Mouse (Mus musculus) T-helper 17 cell (primary cell): Measurements from ENCODE around the gene Arid1b.

Experiments used
- in situ Hi-C, 2 experiments: fragments of 300-600 bp; cut with MboI, MseI; formaldehyde crosslinking; loops; 1 replicate in 1 of 2; 2 replicates in 1 of 2; pipeline ENCODE4 v1.15.1; 2025; ENCODE audit warnings: high pct_unique_total_duplicates in 2 of 2

The Arid1b gene

DNA sequence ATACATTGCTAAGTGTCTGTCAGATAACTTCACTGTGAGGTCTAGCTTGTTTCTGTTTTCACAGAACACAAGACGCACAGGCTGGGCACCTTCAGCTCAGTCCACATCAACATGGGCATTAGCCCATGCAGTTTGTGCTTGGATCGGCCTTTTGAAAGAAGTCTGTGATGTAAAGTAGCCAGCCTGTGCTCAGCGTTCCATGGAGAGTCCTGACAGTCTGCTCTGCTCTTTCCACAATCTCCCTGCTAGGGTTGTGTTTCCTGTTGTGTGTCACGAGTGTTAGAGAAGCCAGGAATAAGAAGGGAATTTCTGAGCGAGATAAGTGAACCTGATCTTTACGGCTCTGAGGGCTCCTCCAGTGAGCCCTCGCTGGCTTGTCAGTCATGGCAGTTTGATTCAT lies 184.9 kb downstream of the Arid1b start:
- in situ Hi-C loops = no loop called here

DNA sequence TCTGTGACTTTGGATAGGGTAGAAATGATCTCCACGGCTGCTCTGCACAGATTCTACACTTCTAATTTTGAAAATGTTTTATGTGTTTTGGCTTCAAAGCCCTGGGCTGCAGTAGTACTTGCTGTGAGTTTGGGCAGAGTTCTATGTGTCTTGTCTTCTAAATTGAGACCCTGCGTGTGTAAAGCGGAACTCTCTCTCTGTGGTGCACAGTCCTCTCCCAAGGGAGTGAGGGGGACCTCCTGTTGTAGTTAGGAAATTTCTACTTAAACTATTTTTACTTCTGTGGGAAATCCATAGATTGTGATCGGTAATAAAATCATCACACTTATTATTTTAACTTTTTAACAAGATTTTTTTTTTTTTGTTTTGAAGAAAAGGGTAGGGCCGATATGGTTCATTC lies 185.3 kb downstream of the Arid1b start:
- in situ Hi-C loops = no loop called here

DNA sequence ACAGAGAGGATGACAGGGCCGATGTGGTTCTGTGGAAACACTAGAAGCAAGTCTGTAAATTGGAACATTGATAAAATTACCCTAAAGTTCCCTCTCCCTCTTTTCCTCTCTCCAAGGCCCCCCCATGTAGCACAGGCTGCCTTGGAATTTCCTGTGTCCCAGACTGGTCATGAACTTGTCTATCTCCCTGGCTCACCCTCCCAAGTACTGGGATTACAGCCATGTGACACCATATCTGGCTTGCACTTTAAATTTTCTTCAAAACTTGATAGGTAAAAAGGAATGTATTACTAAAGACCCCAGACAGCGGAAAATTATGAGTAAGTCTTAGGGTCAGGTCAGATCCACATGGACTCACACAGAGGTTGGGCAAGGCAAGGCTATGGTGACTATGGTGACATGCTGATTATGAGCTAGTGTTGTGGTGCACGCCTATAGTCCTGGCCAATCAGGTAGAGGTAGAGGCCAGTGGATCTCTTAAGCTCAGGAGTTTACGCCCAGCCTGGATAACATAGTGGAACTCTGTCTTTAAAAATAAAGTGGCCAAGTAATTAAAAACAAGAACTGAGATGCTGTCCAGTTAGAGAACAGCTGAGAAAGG lies 185.9 kb downstream of the Arid1b start:
- in situ Hi-C loops = loop anchor here in 1 of 2 experiments (5.0 kb wide), 1 partner anchor 98 kb away; no protein-coding TSS in a partner anchor

DNA sequence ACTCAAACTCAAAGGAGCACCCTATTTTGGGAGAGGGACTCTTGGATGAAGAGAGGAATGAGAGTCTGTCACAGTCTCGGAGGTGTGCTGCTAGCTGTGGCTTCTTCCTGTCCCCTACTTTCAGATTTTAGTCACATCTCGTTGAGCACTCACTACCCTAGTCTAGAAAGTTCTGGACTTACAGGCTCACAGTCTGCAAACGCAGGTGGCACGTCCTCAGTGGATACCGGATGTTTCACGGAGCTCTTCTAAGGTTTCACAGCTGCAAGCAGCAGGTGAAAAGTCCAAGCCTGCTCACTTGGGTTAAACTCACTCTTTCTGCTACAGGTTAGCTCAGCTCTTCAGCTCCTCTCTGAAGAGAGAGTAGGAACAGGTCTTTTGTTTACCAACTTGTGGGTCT lies 186.8 kb downstream of the Arid1b start:
- in situ Hi-C loops = loop anchor here in 1 of 2 experiments (5.0 kb wide), 1 partner anchor 99 kb away; no protein-coding TSS in a partner anchor

DNA sequence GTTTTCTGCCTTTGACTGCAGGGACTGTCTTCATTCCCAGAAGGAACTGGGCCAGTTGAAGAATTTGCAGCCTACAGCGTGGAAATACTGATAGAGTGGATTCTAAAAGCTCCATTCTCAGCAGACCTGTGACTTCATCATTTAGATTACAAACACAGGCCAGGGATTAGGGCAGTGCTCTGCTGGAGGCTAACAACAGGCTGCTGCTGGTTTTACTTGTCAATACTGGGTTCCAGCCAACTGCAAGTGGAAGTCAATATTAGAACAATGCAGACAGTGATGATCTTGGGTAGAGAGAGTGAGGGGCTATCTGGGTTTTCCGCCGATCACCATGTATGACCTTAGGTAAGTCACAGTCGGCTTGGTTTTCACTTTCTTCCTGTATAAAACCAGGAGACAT lies 188.4 kb downstream of the Arid1b start:
- in situ Hi-C loops = loop anchor here in 1 of 2 experiments (5.0 kb wide), 1 partner anchor 100 kb away; no protein-coding TSS in a partner anchor

DNA sequence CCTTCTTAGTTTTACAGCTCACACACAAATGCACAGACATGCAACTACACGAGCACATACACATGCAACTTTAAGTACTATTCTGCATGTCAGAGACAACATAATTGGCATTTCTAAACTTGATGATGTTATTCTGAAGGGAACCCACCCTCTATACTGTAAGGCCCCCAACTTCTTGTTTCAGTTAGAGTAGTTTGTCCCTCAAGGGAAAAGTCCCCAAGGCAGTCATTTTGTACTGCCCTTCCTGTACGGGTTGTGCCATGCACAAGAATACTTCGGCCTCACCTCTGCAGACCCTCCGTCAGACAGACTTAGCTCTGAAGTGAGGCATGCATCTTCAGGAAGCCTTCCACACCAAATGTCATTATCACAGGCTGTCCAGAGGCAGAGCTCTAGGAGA lies 191.4 kb downstream of the Arid1b start:
- in situ Hi-C loops = no loop called here

DNA sequence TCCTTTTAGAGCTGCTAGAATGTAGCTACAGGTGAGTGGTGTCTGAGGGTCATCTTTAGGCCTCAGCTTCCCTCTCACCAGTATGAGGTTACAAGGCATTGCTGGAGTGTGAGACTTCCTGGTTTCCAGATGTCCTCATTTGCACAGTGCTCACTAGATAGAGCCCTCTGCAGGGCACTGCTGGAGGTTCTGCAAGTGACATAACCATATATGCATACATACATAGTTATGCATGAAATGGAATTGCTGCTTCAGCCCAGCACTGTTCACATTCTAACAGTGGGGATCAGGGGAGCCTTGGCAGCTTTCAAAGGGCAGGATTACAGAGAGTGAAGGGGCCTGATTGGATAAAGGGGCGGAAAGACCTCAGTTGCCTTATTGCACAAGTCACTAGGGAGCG lies 193.4 kb downstream of the Arid1b start:
- in situ Hi-C loops = no loop called here

DNA sequence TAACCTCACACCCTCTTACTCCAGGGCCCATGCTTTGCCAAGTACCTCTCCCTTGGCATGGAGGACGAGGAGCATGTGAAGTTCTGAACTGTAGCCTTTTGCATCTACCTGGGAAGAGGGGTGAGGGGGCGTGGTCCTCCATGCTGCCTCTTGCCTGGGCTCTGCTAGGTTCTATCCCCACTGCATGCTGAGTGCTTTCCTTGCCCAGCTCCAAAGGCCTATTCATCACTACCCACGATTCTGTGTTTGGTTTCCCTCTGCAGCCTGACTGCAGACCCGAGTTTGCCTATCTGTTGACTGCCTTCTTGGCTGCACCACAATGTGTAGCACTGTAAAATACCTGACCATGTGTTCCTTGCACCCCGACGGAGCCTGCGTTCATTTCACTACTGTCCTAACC lies 194.3 kb downstream of the Arid1b start:
- in situ Hi-C loops = no loop called here

DNA sequence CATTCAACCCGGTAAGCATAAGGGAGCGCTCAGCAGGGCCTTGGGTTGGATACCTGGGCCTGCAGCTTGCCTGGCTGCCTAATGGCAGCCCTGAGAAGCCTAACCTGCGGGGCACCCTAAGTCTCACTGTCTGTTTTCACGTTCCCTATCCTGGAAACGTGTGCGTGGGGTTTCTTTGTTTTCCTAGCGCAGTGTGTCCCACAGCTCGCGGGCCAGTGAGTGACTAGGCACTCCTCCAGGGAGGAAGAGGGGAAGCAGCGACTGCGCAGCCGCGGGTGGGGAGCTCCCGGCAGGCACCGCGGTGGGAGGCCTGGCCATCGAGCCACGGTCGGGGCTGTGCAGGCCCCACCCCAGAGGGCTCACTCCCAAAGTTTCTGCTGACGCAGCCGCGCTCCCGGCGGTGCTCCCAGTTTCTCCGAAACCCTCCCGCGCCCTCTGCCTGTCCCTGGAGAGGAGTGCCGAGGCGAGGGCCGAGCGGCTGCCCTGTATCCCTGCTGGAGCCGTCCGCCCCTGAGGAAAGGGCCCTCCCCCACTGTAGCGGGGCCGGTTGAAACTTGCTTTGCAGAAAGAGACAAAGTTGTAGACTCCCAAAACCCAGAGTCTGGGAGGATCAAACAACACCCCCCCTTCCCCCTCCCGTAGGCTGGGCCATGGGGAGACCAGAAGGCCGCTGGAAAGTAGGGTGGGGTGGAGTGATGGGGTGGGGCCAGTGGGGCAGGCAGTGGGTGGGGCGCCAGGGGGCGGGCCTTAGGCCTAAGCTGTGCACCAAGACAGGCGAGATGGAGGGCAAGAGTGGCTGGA lies 195.6 kb downstream of the Arid1b start:
- in situ Hi-C loops = loop anchor here in 1 of 2 experiments (10.0 kb wide), 1 partner anchor 1605 kb away; no protein-coding TSS in a partner anchor

DNA sequence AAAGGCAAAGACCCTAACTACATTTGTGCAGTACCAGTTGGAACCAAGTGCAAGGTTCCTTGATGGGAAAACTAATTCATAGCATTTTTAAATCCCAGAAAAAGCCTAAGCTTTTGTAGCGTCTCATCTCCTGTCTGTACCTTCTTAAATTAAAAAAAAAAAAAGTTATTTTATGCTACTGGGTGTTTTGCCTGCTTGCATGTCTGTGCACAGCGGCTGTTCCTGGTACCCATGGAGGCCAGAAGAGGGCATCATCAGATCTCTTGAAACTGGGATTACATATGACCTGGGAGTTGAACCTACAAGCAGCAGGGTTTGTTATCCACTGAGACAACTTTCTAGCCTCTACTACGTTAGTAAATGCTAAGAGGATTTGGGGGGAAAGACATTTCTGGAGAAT lies 196.2 kb downstream of the Arid1b start:
- in situ Hi-C loops = loop anchor here in 1 of 2 experiments (10.0 kb wide), 1 partner anchor 1606 kb away; no protein-coding TSS in a partner anchor

DNA sequence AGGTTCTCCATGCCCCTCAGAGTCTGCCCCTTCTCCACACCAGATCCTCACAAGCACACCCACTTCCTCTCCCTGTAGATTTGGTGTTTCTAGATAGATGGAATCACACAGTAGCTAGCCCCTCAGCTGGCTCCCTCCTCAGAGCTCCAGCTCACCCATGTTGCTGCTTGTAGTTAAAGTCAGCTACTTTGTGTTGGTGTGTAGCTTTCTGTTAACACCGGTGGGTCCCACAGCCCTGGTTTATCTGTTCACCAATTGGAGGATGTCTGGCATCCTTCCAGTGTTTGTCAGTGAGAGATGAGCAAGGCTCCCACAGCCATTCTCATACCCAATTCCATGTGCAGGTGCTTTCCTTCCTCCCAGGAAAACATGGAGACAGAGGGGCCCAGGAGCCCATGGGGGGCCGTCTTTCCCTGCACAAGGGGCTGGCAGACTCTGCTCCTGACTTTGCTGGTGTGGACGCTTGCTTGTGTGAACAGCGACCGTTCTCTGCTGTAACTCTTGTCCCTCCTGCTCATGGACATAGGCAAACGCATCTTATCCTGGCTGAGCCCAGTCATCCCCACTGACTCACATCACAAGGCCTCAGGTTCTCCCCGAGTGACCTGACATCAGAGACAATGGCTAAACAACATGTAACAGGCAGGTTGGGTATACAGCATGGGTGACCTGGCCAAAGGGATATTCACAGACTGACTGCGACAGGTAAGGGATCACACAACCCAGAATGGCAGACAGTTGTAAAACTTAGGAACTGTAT lies 200.2 kb downstream of the Arid1b start:
- in situ Hi-C loops = loop anchor here in 1 of 2 experiments (10.0 kb wide), 1 partner anchor 1610 kb away; no protein-coding TSS in a partner anchor

DNA sequence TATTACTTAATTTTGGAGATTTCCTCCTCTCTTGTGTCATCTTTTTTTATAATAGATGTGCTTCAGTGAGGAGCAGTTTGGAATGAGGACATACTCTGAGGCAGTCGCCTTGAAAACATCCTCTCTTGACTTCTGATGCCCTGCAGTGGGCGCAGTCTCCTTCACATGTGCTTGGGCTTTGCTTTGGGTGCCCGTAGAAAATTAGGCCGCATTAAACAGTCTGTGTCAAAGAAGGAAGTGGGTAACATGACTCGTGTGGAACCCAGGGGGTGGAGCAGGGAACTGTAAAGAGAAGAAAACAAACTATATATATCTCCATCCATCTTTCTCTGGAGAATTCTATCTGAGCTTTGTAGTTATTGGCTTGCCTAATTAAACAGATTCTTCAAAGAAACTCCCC lies 201.3 kb downstream of the Arid1b start:
- in situ Hi-C loops = loop anchor here in 1 of 2 experiments (10.0 kb wide), 1 partner anchor 1611 kb away; no protein-coding TSS in a partner anchor

DNA sequence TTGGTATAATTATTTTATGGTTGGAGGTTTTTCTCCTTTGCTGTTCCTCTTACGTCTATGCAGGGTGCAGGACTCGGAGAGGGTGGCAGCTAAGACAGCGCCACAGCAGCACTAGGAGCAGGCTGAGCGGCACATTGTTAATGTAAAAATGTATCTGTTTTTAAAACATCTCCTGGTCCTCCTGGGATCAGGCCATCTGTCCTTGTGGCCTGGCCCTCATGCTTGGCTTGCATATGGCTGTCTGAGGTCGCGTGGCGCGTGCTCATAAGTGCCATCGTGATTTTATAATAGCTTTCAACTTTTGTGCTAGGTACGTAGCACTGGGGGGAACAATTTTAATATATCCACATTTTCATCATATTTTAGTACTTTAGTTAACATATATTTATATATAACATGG lies 201.9 kb downstream of the Arid1b start:
- in situ Hi-C loops = loop anchor here in 1 of 2 experiments (10.0 kb wide), 1 partner anchor 1611 kb away; no protein-coding TSS in a partner anchor

DNA sequence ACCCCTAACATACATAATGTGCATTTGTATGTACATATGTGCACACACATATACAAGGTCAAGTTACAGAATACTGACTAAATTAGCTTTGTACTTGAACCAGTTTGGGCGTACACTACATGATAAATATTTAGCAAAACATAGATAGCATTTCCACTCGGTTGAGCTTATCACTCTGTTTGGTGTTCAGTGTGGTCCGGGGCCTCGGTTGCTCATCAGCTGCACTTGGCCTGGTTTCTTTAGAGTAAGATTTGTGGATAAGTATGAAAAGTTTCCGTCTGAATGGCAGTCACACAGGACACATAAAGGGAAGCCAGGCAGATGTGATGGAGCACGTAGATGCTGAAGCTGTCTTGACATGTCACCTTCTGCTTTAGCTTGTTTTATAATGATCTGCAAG lies 202.4 kb downstream of the Arid1b start:
- in situ Hi-C loops = loop anchor here in 1 of 2 experiments (10.0 kb wide), 1 partner anchor 1612 kb away; no protein-coding TSS in a partner anchor

DNA sequence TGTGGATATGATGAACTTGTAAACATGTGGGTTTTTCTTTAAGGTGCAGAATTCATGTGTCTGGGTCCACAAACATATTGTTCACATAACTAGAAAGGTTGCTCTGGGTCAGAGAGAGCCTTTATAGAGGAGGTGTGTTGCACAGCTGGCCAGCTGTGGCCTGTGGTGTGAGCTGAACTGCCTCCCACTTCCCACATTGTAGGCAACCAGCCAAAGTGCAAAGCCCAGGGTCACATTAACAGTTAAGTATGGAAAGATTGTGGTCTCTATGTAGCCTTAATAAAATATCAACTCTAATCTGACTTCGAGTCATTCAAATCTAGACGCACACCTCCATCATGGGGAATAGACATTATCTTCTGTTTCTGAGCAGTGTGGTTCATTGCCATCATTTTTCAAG lies 203.0 kb downstream of the Arid1b start:
- in situ Hi-C loops = loop anchor here in 1 of 2 experiments (10.0 kb wide), 1 partner anchor 1612 kb away; no protein-coding TSS in a partner anchor

DNA sequence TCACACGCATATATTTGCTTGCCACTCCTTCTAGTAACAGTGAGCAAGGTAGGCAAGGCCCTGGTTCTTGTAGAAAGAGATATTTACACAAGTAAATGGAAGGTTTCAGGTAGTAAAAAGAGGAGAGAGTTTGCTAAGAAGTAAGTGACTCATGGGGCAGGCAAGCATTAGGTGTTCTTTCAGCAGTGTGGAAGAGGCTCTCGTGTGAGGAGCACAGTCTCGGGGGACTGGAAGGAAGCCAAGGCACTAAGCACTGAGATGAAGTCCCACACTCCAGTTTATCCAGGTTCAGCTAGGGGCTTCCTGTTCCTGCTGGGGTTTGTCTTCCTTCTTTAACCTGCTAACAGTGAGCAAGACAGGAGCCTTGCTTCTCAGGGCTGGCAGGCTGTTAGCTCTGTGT lies 203.6 kb downstream of the Arid1b start:
- in situ Hi-C loops = loop anchor here in 1 of 2 experiments (10.0 kb wide), 1 partner anchor 1613 kb away; no protein-coding TSS in a partner anchor

DNA sequence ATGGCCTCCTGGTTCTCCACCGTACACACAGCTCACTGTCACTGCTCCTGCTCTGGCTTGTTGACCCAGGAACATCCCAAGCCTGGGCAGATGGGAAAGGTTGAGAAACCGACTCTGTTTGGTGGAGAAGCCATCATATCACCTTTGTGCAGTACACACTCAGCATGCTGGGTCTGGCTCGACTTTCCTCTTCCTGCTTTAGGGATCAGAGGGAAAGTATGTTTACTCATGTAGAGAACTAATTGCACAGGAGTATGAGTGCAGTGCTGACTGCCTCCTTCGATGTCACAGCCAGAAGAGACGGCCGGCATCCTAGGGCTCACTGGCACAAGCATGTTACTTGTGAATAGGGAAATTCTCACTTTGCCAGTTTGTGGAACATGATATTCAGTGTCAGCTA lies 204.1 kb downstream of the Arid1b start:
- in situ Hi-C loops = loop anchor here in 1 of 2 experiments (10.0 kb wide), 1 partner anchor 1613 kb away; no protein-coding TSS in a partner anchor

DNA sequence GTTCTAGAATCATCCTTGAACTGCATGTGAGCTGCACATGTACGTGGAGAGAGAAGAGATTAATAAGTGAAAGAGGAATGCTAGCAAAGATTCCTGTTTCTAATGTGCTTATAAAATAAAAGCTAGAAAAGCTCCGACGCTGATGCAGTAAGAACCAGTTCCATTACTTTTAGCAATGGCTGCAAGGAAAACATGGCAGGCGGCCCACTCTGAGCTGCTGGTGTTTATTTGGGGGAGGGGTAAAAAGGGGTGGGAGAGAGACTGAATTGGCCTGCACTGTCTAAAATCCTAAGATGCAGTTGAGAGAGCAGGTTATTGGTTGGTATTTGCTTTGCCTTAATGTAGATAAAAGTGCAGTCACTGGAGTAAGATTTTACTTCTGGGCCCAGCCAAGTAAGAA lies 204.7 kb downstream of the Arid1b start:
- in situ Hi-C loops = loop anchor here in 1 of 2 experiments (10.0 kb wide), 1 partner anchor 1614 kb away; no protein-coding TSS in a partner anchor

DNA sequence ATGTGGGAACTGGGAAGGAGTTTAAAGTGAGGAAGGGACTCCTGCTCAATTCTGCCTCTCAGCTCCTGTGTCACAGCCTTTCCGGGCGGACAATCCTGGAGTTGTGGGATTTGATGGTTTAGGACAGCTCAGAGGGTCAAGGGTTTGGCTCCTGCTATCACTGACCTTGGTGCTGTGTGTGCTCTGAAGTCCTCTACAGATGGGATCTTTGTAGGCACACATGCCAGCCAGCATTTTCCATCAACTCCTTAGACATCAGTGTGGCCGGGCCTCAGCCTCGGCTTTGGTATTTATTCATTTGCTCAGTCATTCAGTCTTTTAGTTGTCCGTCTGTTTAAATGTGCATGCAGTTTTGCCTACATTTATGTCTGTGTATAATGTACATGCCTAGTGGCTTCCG lies 206.5 kb downstream of the Arid1b start:
- in situ Hi-C loops = no loop called here

DNA sequence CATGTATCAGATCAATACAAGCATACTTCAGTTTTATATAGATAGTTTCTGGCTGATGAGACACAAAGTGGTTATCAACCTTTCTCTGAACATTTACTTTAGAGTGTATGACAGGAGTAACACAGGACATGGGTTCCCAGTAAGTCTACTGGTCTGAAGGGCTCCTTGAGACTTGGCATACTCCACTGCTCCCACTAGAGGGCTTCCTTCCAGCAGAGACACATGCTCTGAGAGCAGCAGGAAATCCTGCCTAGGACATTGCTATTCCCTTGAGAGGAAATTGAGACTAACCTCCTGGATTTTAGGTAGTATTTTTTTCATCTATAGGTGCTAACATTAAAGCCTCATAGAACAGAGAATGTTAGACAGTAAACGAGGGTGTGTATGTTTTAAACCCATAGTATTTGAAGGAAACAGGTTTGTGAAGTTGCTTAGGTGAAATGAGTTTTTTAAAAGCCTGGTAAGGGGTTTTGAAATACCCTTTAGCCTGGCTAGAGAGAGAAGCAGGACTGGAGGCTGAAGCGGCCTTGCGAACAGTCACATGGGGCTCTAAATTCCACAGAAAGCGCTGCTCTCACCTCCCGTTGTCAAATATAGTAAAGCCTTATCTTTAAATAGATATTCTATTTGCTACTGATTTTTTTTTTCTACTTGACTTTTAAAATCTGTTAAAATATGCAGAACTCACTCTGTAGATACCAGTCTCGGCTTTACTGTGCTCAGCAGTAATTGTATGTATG lies 207.9 kb downstream of the Arid1b start:
- in situ Hi-C loops = no loop called here

DNA sequence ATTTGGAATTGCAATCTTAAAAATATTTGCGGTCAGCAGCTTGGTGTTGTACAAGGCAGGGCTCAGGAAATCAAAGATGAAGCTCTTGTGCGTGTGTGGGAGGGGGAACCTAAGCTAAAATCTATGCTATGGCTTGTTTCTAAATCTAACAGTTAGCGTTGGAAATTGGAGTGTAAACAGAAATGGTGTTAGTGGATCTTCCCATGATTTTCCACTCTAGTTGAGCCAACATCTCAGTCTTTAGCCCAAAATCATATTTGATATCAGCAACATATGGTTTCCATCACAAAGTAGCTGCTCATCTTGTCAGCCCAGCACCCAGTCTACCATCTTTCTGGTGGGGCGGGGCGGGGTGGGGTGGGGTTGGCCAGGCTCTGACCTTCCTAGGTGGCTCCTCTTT lies 208.6 kb downstream of the Arid1b start:
- in situ Hi-C loops = no loop called here
